Mouse (Mus musculus) midbrain, postnatal 0 days (tissue): ENCODE data around the gene Rftn1. TPM values are rescaled to one million over a fixed set of nuclear protein-coding genes. Genes with fewer than 3 reads are reported as not detected.
A peak's percentile ranks its signal among the peaks of the same experiment; 100 is the strongest.

ENCODE experiments used
- ATAC-seq: fragments of 200-750 bp; cut with Nextera tagmentation; 2 replicates; pipeline ENCODE4 v1.8.0; 2017; ENCODE audit warnings: moderate number of reproducible peaks, mild to moderate bottlenecking, moderate TSS enrichment, moderate library complexity; ENCODE audit not compliant: low FRiP score
- DNase-seq: peaks from one replicate; pipeline ENCODE4 v3.0.0-alpha.2; 2015; ENCODE audit warnings: low spot score
- H3K27ac ChIP-seq: fragments of 300-500 bp; sonication (generic); 2 replicates; pipeline ENCODE4 v1.5.1; 2014; ENCODE audit warnings: low read depth, mild to moderate bottlenecking, low read length, mixed read lengths
- H3K27me3 ChIP-seq: fragments of 300-500 bp; sonication (generic); 2 replicates; pipeline ENCODE4 v1.6.1; 2014; ENCODE audit warnings: low read length, control low read depth, mixed read lengths; ENCODE audit not compliant: insufficient read depth
- H3K36me3 ChIP-seq: fragments of 300-500 bp; sonication (generic); 2 replicates; pipeline ENCODE4 v1.6.1; 2014; ENCODE audit warnings: low read length, control low read depth, mixed read lengths; ENCODE audit not compliant: insufficient read depth
- H3K4me1 ChIP-seq: fragments of 300-500 bp; sonication (generic); 2 replicates; pipeline ENCODE4 v1.6.1; 2014; ENCODE audit warnings: mild to moderate bottlenecking, control low read depth, antibody characterized with exemption, low read length, mixed read lengths; ENCODE audit not compliant: insufficient read depth
- H3K4me2 ChIP-seq: fragments of 300-500 bp; sonication (generic); 2 replicates; pipeline ENCODE4 v1.6.1; 2014; ENCODE audit warnings: low read depth, mild to moderate bottlenecking, low read length, mixed read lengths; ENCODE audit not compliant: poor library complexity, severe bottlenecking
- H3K4me3 ChIP-seq: fragments of 300-500 bp; sonication (generic); 2 replicates; pipeline ENCODE4 v1.5.1; 2014; ENCODE audit warnings: low read depth, mild to moderate bottlenecking, low read length, moderate library complexity
- H3K9ac ChIP-seq: fragments of 300-500 bp; sonication (generic); replicated peaks from 2 replicates; pipeline ENCODE4 v1.6.1; 2014; ENCODE audit warnings: mild to moderate bottlenecking, low read length, moderate library complexity, mixed read lengths; ENCODE audit not compliant: poor library complexity, severe bottlenecking
- H3K9me3 ChIP-seq: fragments of 300-500 bp; sonication (generic); 2 replicates; pipeline ENCODE4 v1.6.1; 2016; ENCODE audit warnings: low read length, control low read depth
- CTCF ChIP-seq: IDR thresholded peaks from 2 replicates; pipeline ENCODE4 v1.5.1; 2016; ENCODE audit warnings: antibody characterized with exemption, mild to moderate bottlenecking
- WGBS: fragments of 180-500 bp; shearing (Covaris S2); extraction: QIAGEN DNeasy Blood & Tissue Kit; methylation state at CpG from one replicate; pipeline ENCODE4 v1.1.7; 2014; 5-methylcytosine and 5-hydroxymethylcytosine counted together
- polyA plus RNA-seq: library from polyadenylated mRNA; unstranded; fragments of >200 nt; fragmentation: Nextera tagmentation; extraction: Ambion mirVana; gene quantifications from 2 replicates; pipeline ENCODE4 v1.2.1, GENCODE M21; 2015
- total RNA-seq: library from RNA; depleted of rRNA; stranded (reverse); fragments of >200 nt; gene quantifications from 2 replicates; pipeline ENCODE4 v1.2.3, GENCODE M21; 2014

Gene Rftn1
- total and polyA plus RNA-seq, 2 experiments from 2014 or later = 28.2 to 46.4 TPM

DNA sequence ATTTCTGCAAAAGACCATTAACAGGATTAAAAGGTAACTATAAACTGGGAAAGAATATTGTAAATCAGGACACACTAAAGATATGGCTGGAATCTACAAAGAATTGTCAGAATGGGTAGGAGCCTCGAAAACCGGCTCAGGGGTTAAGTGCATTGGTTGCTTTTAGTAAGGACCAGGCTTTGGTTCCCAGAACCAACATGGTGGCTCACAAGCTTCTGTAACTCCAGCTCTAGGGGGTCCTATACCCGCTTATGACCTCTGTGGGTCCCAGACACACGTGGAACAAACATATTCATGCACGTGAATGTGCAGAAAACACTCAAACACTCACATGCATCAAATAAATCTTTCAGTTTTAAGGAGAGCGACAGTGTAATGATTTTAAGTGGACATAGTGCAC, 215.5 kb downstream of the Rftn1 start:
- no peak for TF ChIP-seq CTCF
- 87% methylated on average over 6 of the region's 6 CpGs for WGBS
- Histone ChIP-seq H3K4me3 (no peak overlapping the region), H3K36me3 (no peaks in the 10 kb centered on the region), H3K4me1 (no peaks in the 10 kb centered on the region), H3K27ac (no peak overlapping the region), H3K9ac (no peak overlapping the region), H3K4me2 (no peak overlapping the region), H3K9me3 (no peaks in the 10 kb centered on the region; the same call in 1 of the 2 replicates), H3K27me3 (no peaks in the 10 kb centered on the region)
- ATAC-seq (no peak), DNase-seq (no peak)

DNA sequence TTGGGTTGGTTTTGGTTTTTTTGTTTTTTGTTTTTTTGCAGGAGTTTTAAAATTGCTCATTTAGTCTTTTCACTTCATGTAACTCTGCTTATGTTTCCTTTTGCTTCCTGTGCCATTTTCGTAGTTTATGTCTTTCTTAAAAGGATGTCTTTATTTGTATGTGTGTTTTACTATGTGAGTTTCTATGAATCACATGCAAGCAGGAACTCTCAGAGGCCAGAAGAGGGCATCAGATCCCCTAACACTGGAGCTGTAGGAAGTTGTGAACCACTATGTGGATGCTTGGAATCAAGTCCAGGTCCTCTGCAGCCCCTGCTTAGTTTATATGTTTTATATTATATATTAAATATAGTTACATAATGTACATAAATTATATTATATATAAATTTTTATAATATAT, 218.3 kb downstream of the Rftn1 start:
- Histone ChIP-seq H3K9me3 (no peaks in the 10 kb centered on the region), H3K4me1 (no peaks in the 10 kb centered on the region), H3K36me3 (no peaks in the 10 kb centered on the region), H3K27me3 (no peaks in the 10 kb centered on the region), H3K27ac (no peak overlapping the region), H3K4me2 (no peak overlapping the region), H3K9ac (no peak overlapping the region), H3K4me3 (no peak overlapping the region)
- 79% methylated on average over 1 of the region's 1 CpGs for WGBS
- DNase-seq (no peak), ATAC-seq (no peak)
- peak; percentile 31 for TF ChIP-seq CTCF

DNA sequence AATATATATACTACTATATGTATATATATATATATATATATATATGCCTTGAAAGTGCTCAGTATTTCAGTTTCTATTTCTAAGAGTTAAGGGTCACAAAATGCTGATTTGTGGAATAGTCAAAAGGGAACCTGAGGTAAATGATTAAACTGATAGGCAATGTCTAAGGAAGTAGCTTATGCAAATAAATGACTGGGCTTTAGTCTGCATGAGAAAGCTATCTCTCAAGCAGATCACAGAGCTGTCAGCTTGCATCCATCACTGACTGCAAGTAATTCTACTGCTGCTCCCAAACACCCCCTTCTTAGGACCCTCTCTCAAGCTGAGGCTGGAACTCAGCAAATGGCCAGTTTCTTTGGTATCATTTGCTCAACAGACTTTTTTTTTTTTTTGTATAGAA, 219.4 kb downstream of the Rftn1 start:
- no peaks in the 10 kb centered on the region for H3K27me3 ChIP-seq
- H3K27ac ChIP-seq = no peak overlapping the region
- H3K4me1 ChIP-seq = no peaks in the 10 kb centered on the region
- no peak overlapping the region for H3K4me2 ChIP-seq
- H3K9me3 ChIP-seq = no peaks in the 10 kb centered on the region
- TF ChIP-seq CTCF = no peak
- no peak for DNase-seq
- no peak for ATAC-seq
- no peak overlapping the region for H3K4me3 ChIP-seq
- H3K36me3 ChIP-seq = no peaks in the 10 kb centered on the region
- H3K9ac ChIP-seq = no peak overlapping the region

DNA sequence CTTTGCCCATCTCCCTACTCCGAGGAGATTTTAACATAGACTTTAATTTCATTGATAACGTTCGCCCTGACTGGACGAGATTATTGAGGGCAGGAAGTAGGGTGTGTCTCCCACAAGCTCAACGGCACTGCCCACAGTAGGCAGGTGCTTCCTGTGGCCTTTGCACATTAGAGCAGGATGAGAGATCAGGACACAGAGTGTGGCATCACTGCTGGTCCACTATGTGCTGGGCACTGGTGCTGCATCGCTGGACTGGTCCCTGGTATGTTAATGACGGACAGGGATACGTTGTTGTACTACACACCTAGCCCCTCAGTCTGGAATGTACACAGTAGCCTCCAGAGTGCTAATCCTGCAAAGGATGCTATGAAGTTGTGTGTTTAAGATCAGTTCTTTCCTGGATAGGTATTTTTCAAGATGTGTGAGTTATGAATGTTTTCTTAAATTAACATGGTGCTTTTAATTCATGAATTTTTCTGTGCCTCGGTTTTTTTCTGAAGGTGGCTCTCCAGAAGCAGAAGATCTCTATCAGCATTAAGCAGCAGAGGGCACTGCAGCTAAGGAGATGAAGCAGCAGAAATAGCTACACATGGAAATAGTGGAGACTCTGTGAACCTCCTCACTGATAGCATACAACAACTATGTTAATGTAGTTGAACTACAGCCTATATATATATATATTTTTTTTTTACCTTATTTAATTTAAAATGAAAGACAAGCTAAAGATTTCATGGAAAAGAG, 221.8 kb downstream of the Rftn1 start:
- Histone ChIP-seq H3K4me3 (no peak overlapping the region), H3K9me3 (no peaks in the 10 kb centered on the region), H3K9ac (no peak overlapping the region), H3K36me3 (no peaks in the 10 kb centered on the region), H3K27ac (no peak overlapping the region), H3K27me3 (no peaks in the 10 kb centered on the region), H3K4me1 (no peaks in the 10 kb centered on the region), H3K4me2 (no peak overlapping the region)
- peak; percentile 84 for TF ChIP-seq CTCF
- peak; percentile 86 for DNase-seq
- ATAC-seq = peak; percentile 70
- 73% methylated on average over 9 of the region's 9 CpGs for WGBS

DNA sequence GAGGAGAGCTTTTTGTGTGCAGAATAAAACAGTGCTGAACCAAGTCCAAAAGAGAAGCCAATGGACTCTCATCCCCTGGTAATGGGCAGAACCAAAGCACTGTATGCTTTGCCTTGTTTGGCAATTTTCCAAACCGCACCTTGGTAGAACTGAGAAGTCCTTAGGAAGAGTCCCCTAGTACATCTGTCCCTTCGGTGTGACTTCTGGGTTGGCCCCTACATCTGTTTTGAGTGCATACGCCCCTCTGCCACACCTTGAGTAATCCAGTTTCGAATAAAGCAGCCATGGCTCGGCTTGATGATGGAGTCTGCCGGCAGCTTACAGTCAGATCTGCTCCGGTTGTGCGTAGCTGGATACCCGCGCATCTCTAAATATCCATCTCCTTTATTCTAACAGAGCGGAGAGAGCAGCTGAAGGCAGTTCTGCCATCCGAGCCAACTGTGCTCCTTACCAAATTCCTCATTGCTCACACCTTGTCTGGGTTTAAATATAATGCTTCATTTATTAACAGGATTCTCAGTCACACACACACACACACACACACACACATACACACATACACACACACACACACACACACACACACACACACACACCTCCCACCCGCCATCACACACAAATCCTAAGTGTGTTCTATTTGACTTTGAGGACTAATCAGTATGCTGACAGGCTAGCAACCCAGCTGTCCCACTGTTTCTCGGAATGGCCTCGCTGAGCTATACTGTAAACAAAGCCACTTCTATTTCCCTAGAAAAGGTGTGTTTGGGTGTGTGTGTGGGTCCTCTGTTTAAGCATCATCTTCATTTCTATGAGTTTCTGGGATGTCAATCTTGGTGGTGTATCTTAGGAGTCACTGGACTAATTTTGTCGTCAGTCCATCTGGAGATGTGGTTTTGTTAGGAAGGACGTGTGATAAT, 224.4 kb downstream of the Rftn1 start:
- 57% methylated on average over 17 of the region's 17 CpGs for WGBS
- no peak for DNase-seq

DNA sequence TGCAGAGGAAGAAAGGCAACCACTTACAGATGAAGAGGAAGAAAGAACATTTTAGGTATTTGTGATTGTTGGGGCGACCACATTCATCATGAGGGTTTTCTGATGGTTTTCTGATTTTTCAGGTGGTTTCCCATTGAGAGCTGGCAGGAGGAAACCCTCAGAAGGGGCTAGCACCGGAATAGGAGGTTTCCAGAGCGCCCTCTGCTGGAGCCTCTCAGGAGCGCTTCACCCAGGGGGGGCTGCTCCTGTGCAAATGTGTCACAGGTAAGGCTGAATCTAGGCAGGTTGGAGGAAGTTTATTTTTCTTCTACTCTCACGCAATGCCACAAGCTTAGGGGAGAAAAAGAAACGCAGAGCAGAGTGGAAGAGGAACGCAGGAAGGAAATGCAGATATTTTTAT, 225.4 kb downstream of the Rftn1 start:
- no peak overlapping the region for H3K27ac ChIP-seq
- H3K4me3 ChIP-seq = no peak overlapping the region
- TF ChIP-seq CTCF = peak; percentile 47
- no peaks in the 10 kb centered on the region for H3K36me3 ChIP-seq
- H3K9ac ChIP-seq = no peak overlapping the region
- H3K4me1 ChIP-seq = no peaks in the 10 kb centered on the region
- no peaks in the 10 kb centered on the region for H3K9me3 ChIP-seq
- no peaks in the 10 kb centered on the region for H3K27me3 ChIP-seq
- H3K4me2 ChIP-seq = no peak overlapping the region
- 68% methylated on average over 7 of the region's 7 CpGs for WGBS
- DNase-seq = no peak
- no peak for ATAC-seq

More for the DNA sequence above, 224.4 kb downstream of the Rftn1 start:
- no peak overlapping the region for H3K4me3 ChIP-seq
- no peaks in the 10 kb centered on the region for H3K9me3 ChIP-seq
- H3K27ac ChIP-seq = no peak overlapping the region
- ATAC-seq = no peak
- H3K4me2 ChIP-seq = no peak overlapping the region
- no peaks in the 10 kb centered on the region for H3K4me1 ChIP-seq
- H3K27me3 ChIP-seq = no peaks in the 10 kb centered on the region
- no peaks in the 10 kb centered on the region for H3K36me3 ChIP-seq
- TF ChIP-seq CTCF = no peak
- no peak overlapping the region for H3K9ac ChIP-seq
